Mouse (Mus musculus) stomach, embryonic 14.5 days (tissue): ENCODE results near the gene Rpp25. TPM values are rescaled to one million over a fixed set of nuclear protein-coding genes. Genes with fewer than 3 reads are reported as not detected.
A peak's percentile ranks its signal among the peaks of the same experiment; 100 is the strongest.

Experiments used
- ATAC-seq: fragments of 200-750 bp; cut with Nextera tagmentation; 2 replicates; pipeline ENCODE4 v1.8.0; 2017; ENCODE audit warnings: low read depth, moderate TSS enrichment; ENCODE audit not compliant: insufficient number of reproducible peaks, insufficient read depth, low FRiP score
- H3K27ac ChIP-seq: fragments of 300-500 bp; sonication (generic); 2 replicates; pipeline ENCODE4 v1.5.1; 2014; ENCODE audit warnings: mild to moderate bottlenecking, low read length, moderate library complexity, mixed read lengths
- H3K27me3 ChIP-seq: fragments of 300-500 bp; sonication (generic); 2 replicates; pipeline ENCODE4 v1.6.1; 2014; ENCODE audit warnings: low read length, control low read depth, mixed read lengths; ENCODE audit not compliant: control insufficient read depth, insufficient read depth
- H3K36me3 ChIP-seq: fragments of 300-500 bp; sonication (generic); 2 replicates; pipeline ENCODE4 v1.6.1; 2014; ENCODE audit warnings: mild to moderate bottlenecking, control low read depth, low read length, moderate library complexity, mixed read lengths; ENCODE audit not compliant: control insufficient read depth, insufficient read depth
- H3K4me1 ChIP-seq: fragments of 300-500 bp; sonication (generic); 2 replicates; pipeline ENCODE4 v1.6.1; 2014; ENCODE audit warnings: low read length, control low read depth, mixed read lengths; ENCODE audit not compliant: control insufficient read depth, insufficient read depth
- H3K4me2 ChIP-seq: fragments of 300-500 bp; sonication (generic); replicated peaks from 2 replicates; pipeline ENCODE4 v1.6.1; 2014; ENCODE audit warnings: low read depth, low read length, control low read depth
- H3K4me3 ChIP-seq: fragments of 300-500 bp; sonication (generic); 2 replicates; pipeline ENCODE4 v1.5.1; 2014; ENCODE audit warnings: low read depth, low read length, control low read depth
- H3K9ac ChIP-seq: fragments of 300-500 bp; sonication (generic); replicated peaks from 2 replicates; pipeline ENCODE4 v1.6.1; 2014; ENCODE audit warnings: low read depth, mild to moderate bottlenecking, control low read depth, low read length, moderate library complexity, mixed read lengths
- H3K9me3 ChIP-seq: fragments of 300-500 bp; sonication (generic); 2 replicates; pipeline ENCODE4 v1.6.1; 2016; ENCODE audit warnings: low read depth, low read length, control low read depth; ENCODE audit not compliant: control insufficient read depth
- WGBS: fragments of 180-500 bp; shearing (Covaris S2); extraction: QIAGEN DNeasy Blood & Tissue Kit; methylation state at CpG from one replicate; pipeline ENCODE4 v1.1.7; 2014; 5-methylcytosine and 5-hydroxymethylcytosine counted together
- polyA plus RNA-seq: library from polyadenylated mRNA; unstranded; fragments of >200 nt; fragmentation: Nextera tagmentation; extraction: Ambion mirVana; gene quantifications from 2 replicates; pipeline ENCODE4 v1.2.1, GENCODE M21; 2014

Gene Rpp25
- polyA plus RNA-seq, 1 experiment from 2014 or later = 4.8 TPM

- ATAC-seq = peak; percentile 54; the same call in 1 of the 2 replicates
- H3K9me3 ChIP-seq = no peaks in the 10 kb centered on the region
- peak within 1 kb of the TSS; percentile 77 for H3K4me2 ChIP-seq
- peak within 1 kb of the TSS; percentile 74 for H3K4me3 ChIP-seq
- peaks cover 19% of the 10 kb centered on the region for H3K36me3 ChIP-seq
- peaks cover 6% of the 10 kb centered on the region; the same call in 1 of the 2 replicates for H3K4me1 ChIP-seq
- no peak within 1 kb of the TSS for H3K27ac ChIP-seq
- H3K9ac ChIP-seq = peak within 1 kb of the TSS; percentile 42
- WGBS = under 1% methylated on average over 28 of the region's 28 CpGs
- no peaks in the 10 kb centered on the region for H3K27me3 ChIP-seq
Observed at GRCm38 (mm10) chr9:57552139-57552887, 48.5 kb downstream of the Rpp25 start, which contains the start of gene Mpi. TSS of gene Mpi (minus strand) at chr9:57552763.

GRCm38 (mm10) chr9:57553119-57553518, 49.3 kb downstream of the Rpp25 start:
- Histone ChIP-seq H3K9me3 (no peaks in the 10 kb centered on the region), H3K4me3 (no peak overlapping the region), H3K27ac (no peak overlapping the region), H3K4me2 (no peak overlapping the region), H3K9ac (no peak overlapping the region), H3K27me3 (no peaks in the 10 kb centered on the region), H3K4me1 (peaks cover 6% of the 10 kb centered on the region; the same call in 1 of the 2 replicates), H3K36me3 (peaks cover 12% of the 10 kb centered on the region)
- WGBS = 73% methylated on average over 11 of the region's 11 CpGs
- no peak for ATAC-seq

- no peak overlapping the region for H3K4me3 ChIP-seq
- 47% methylated on average over 3 of the region's 3 CpGs for WGBS
- H3K9me3 ChIP-seq = no peaks in the 10 kb centered on the region
- ATAC-seq = no peak
- no peaks in the 10 kb centered on the region for H3K27me3 ChIP-seq
- H3K4me2 ChIP-seq = no peak overlapping the region
- no peak overlapping the region for H3K27ac ChIP-seq
- H3K9ac ChIP-seq = no peak overlapping the region
- H3K36me3 ChIP-seq = no peaks in the 10 kb centered on the region; the same call in 1 of the 2 replicates
- peaks cover 6% of the 10 kb centered on the region; the same call in 1 of the 2 replicates for H3K4me1 ChIP-seq
Observed at GRCm38 (mm10) chr9:57554753-57555152, 50.9 kb downstream of the Rpp25 start.

Other genes starting within 250 kb of the Rpp25 start
- 24.0 and 25.6 TPM in 2 replicates for gene 1700017B05Rik, start 241.4 kb upstream of the Rpp25 start, polyA plus RNA-seq
- gene Ppcdc, start 63.9 kb upstream of the Rpp25 start, polyA plus RNA-seq = 30.1 and 32.7 TPM in 2 replicates
- gene Scamp5, start 36.0 kb upstream of the Rpp25 start, polyA plus RNA-seq = 17.9 and 20.0 TPM in 2 replicates
- 525 and 538 TPM in 2 replicates for gene Cox5a, start 17.2 kb downstream of the Rpp25 start, polyA plus RNA-seq
- 22.5 and 23.6 TPM in 2 replicates for gene Fam219b, start 33.5 kb downstream of the Rpp25 start, polyA plus RNA-seq
- 31.8 and 33.1 TPM in 2 replicates for gene Mpi, start 48.7 kb downstream of the Rpp25 start, polyA plus RNA-seq
- 85.2 and 87.8 TPM in 2 replicates for gene Scamp2, start 56.9 kb downstream of the Rpp25 start, polyA plus RNA-seq
- gene Ulk3, start 85.4 kb downstream of the Rpp25 start, polyA plus RNA-seq = 14.4 and 15.3 TPM in 2 replicates
- not detected in 2 replicates for gene Cplx3, start 102.3 kb downstream of the Rpp25 start, polyA plus RNA-seq
- gene Lman1l, start 116.7 kb downstream of the Rpp25 start, polyA plus RNA-seq = not detected in 2 replicates
- 29.1 and 30.9 TPM in 2 replicates for gene Csk, start 149.6 kb downstream of the Rpp25 start, polyA plus RNA-seq
- not detected in 2 replicates for gene Cyp1a2, start 179.7 kb downstream of the Rpp25 start, polyA plus RNA-seq
- not detected in 2 replicates for gene Cyp1a1, start 183.9 kb downstream of the Rpp25 start, polyA plus RNA-seq
- 22.8 and 23.1 TPM in 2 replicates for gene Edc3, start 204.5 kb downstream of the Rpp25 start, polyA plus RNA-seq